Mouse (Mus musculus) retina, postnatal 1 day (tissue): ENCODE measurements around the gene Gm17720.
A peak's percentile ranks its signal among the peaks of the same experiment; 100 is the strongest.

Source experiments
- DNase-seq: peaks from one replicate; pipeline ENCODE4 v3.0.0-alpha.2; 2012

The Gm17720 gene

DNA sequence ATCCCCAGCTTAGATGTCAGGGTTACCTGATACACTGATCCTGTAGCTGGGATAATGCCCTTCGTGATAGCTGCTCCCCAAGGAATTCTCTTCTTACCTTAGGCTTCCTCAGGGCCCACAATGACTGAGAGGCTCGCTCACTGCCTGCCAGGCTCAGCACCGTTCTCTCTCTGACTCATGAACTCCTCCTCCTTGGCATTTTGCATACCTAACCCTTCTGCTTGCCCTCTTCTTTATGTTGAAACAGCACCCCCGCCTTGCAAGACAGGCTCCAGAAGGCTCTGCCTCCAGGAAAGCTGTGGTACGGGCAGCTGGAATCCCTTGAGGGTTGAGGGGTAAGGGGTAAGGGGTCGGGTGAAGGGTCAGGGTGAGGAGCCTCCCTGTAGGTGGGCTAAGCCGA, 63.3 kb downstream of the Gm17720 start:
- no peak for DNase-seq

DNA sequence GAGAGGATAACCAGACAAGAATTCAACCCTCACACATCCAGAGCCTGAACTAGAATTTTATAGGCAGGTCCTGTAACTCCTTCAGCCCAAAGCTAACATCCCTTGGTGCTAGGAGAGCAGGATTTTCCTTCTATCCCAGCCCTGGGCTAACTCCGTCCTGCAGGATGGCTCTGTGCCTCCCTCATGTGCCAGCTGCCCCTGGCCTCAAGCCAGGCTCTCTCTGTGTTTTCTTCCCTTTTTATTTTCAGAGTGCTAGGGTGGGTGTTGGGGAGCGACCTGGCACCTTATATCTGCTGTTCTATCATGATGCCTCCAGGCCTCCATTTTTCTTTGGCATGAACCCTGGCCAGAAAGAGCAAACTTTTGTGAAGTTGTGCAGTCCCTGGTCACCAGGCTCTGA, 66.4 kb downstream of the Gm17720 start:
- no peak for DNase-seq

DNA sequence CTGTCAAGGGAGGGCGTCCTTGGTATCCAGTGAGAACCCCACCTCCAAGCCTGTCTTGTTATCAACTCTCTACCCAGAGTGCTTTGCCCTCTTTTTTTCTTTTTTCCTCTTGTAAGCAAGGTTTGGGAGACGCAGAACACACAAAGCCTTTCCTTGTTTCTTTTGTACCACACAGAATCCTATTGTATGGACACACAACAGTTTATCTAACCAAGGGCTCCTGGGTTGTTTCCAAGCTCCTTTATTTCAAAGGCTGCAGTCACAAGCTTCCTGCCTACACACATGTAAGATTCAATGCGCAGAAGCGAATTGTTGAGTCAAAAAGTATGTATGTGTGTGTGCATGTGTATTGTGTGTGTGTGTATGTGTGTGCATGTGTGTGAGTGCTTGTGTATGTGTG, 68.2 kb downstream of the Gm17720 start:
- DNase-seq = peak; percentile 17

DNA sequence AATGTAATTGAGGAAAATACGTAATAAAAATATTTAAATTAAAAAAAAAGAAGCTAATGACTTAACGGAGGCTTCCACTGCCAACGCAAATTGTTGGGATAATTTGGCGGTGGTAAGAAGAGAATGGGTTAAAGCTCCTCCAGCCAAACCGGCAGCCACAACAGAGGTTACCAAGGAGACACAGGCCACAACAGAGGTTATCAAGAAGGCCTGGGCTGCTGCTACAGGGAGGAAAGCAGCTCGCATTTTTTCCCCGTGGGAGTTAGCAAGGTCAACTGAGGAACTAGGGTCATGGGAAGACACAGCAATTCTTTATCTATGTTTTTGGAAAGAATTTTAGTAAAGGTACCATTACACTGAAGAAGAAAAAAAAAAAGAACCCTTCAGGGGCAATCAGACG, 68.8 kb downstream of the Gm17720 start:
- peak; percentile 49 for DNase-seq
